Mouse (Mus musculus) large intestine, adult 2 months (tissue): ENCODE results near the gene Plxnb2. TPM values are rescaled to one million over a fixed set of nuclear protein-coding genes. Genes with fewer than 3 reads are reported as not detected.

ENCODE experiments used
- DNase-seq: peaks from one replicate; pipeline ENCODE4 v3.0.0-alpha.2; 2012; ENCODE audit warnings: low read depth, low spot score
- WGBS: fragments of 180-500 bp; shearing (Covaris S2); methylation state at CpG from one replicate; pipeline ENCODE4 v1.1.7; 2018; 5-methylcytosine and 5-hydroxymethylcytosine counted together
- polyA plus RNA-seq: library from polyadenylated mRNA; depleted of rRNA; stranded (reverse); fragments of >200 nt; gene quantifications from 2 replicates; pipeline ENCODE4 v1.2.3, GENCODE M21; 2012

The Plxnb2 gene
- polyA plus RNA-seq, 1 experiment: 310 TPM

DNA sequence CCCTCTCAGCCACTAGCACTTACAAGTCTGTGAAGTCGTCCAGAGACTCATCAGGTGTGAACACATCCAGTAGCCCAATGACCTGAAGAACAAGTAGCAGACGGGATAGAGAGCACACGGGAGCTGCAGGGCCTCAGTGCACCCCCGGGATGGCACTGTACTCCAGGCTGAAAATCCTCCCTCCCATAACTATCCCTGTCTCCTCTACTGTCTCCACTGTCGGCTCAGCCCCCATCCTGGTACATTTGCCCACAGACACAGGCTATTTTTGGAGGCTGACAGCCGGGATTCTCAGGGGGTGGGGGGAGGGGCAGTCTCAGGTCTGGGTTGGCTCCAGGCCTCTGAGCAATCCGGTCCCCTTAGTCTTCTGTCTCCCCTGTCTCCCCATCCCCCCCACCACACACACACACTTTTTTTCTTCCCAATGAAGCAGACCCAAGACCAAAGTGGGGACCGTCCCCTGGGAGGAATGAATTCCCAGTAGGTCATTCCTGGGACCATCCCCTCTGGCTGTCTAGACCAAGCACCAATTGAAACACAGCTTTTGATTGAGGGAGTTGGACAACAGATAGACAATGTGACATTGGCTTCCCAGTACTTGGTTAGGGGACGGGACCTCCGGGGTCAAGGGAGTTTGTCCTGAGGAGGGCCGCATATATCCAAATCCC lies 43.1 kb downstream of the Plxnb2 start:
- WGBS: 75% methylated on average over 11 of the region's 11 CpGs
- DNase-seq: no peak

DNA sequence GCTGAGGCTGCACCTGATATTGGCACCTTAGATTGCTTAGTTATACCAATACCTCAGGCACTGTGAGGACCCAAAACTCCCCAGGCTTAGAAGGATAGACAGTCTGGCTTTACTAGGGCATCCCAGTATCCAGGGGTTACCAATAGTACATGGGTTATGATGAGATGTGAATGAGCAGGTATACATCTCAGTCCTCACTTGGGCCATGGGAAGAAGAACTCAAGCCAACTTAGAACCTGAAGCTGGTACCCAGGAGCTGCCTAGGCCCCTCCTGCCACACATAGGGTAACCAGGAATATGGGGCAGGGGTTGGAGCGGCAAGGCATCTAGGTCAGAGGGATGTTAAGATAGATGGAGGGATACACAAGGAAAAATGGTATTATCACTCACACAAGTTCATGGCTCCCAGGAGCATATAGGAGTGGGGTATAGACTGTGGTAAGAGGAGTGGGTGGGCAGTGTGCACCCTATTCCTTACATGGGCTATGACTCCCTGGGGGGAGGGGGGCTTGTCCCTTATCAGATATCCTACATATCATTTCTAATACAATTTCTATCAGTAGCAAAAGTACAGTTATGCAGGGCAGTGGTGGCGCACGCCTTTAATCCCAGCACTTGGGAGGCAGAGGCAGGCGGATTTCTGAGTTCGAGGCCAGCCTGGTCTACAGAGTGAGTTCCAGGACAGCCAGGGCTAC lies 44.0 kb downstream of the Plxnb2 start:
- WGBS: 95% methylated on average over 5 of the region's 5 CpGs
- DNase-seq: no peak

DNA sequence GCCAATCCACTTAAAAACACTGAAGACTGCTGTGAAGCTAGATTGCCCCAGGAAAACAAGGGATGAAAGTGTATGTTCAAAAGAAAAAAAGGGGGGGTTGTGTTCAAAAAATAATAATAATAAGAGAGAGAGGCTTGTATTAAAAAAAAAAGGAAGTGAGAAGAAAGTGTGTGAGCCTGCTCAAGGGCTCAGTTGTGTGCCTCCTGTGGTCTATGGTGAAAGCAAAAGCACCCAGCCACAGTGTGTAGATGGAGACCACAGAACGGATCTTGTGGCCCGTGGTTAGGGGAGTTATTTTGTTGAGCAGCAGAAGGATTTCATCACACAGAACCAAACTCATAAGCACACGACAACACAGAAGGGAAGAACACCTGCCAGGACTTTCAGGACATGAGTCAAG lies 49.3 kb downstream of the Plxnb2 start:
- no peak for DNase-seq
- WGBS: 78% methylated on average over 3 of the region's 3 CpGs

DNA sequence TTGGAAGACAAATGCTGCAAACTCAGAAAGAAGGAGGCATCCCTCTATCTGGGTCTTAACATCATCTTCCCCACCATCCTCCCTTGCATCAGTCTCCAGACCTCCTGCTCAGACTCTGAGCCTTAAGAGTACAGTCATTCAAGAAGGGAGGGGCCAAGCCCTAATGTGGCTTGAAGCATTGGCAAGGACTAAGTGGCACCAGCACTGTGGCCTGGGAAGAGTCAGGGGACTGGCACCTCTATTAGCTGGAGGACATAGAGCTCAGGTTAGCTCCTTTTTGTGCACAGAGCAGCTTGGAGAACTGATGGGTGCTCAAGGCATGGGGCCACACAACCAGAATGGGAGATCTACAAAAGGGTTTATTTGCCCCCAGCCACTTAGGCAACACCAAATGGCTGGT lies 50.3 kb downstream of the Plxnb2 start:
- DNase-seq: no peak

DNA sequence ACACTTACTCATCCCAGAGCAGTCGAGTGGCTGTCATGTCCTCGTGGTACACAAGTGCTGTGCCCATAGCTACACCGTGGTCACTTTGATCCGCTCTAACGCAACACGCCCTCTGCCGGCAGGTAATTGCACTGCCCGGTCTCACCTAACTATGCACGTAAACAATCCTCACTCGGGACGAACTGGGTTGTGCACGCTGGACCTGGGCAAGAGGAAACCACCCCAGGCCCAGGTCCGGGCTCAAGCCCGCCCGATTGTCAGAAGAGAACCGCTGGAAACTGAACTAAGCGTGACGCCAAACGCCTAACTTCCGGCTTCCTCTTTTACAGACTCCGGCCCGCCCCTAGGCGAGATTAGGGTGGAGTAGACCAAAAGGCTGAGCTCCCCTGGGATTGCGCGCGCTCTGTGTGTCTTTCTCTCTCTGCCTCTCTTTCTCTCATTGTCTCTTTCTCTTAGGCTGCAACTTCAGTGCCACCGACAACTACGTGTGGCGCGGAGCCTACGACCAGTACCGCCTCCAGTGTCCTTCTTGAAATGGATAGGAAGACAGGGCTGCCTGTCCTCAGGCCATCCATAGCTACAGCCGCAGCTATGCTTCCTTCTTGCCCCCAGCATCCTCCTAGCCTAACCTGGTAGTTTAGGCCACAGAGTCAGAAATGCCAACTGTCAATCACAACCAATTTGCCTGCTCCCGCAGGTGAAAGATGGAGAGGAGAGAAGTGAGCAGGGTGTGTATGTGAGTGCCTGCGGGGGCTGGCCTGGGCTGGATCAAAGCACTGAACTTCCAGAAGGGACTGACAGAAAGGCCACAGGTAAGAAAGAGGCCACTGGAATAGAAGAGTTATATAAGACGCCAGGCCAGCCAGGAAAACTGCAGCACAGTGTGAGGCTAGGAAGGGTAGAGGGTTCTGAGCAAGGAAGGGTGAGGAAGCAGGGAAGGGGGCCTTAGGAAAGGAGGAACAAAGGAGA lies 51.9 kb downstream of the Plxnb2 start, which contains the start of gene Hdac10:
Hdac10 (minus strand) TSS at position 319 of the 969 bp plus-strand sequence.
- DNase-seq: peak; percentile 75
- WGBS: 4% methylated on average over 36 of the region's 36 CpGs

DNA sequence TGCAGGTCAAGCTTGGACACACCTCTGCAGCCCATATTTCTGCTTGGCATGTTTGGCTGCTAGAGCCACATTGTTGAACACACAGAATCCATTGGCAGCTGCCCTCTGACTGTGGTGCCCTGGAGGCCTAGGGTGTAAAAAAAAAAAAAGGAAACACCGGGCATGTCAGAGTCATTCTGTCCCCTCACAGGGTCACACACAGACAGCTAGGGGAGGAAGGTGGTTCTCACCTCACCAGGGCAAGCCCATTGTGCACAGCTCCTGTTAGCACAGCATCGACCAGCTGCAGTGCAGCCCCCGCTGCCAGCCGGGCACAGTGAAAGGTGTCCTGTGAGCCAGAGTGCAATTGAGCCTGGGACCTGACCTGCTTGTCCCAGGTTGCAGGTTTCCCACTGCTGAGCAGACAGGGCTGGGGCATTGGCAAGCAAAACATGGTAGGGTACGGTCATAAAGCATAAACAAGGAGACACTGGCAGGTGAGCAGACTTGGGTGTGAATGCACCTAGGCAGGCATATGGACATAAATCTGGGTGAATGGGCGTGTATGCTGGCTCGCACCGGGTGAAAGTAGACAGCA lies 53.1 kb downstream of the Plxnb2 start:
- no peak for DNase-seq
- WGBS: 29% methylated on average over 8 of the region's 8 CpGs

DNA sequence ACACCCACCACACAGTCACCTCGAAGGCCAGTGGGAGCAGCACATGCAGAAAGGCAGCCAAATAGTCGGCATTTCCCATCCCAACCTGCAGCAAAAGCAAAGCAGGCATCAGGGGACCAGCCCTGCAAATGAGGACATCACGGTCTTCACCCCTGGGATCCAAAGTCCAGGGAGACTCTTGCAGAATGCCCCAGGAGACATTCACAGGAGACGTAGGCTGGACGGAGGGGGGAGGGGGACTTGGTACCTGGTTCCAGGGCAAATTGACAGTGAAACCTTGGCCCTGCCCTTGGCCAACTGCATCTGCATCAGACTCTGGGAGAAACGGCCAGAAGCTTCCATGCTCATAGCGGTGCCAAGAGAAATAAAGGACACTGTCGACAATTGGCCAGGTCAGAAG lies 54.0 kb downstream of the Plxnb2 start:
- no peak for DNase-seq
- WGBS: 90% methylated on average over 8 of the region's 8 CpGs

DNA sequence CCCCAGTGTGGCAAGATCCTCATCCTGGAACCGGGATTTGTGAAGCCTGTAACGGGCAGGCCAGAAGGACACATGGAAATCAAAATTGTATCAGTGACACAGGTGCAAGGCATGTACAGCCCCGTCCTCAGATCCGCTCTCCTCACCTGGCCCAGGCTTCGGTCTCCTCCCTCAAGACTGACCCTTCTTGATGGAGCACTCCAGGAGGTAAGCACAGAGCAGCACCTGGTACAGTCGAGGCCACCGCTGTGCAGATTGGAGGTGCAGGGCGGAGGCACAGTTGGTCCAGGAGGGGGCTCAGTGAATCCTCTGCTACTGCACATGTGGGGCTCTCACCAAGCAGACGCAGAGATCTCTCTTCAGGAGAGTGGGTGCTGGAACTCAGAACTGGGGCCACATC lies 55.2 kb downstream of the Plxnb2 start:
- no peak for DNase-seq
- 94% methylated on average over 9 of the region's 9 CpGs for WGBS

DNA sequence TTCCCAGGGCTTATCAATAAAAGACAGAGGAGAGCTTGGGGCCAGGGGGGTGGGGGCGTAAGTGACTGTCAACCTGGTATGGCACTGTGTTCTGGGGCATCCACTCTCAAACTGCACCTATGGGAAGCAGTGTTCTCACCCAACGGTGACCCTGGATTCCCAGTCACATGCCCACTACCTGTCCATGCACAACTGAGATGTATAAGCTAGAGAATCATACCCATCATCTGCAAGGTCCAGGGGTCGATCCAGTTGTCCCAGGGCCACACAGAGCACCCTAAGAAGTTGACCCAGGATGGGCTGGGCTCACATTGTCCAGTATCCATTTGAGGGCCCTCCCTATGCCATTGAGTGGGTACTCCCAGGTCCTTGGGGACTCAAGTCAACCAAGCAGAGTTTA lies 56.3 kb downstream of the Plxnb2 start:
- WGBS: 90% methylated on average over 3 of the region's 3 CpGs
- no peak for DNase-seq

DNA sequence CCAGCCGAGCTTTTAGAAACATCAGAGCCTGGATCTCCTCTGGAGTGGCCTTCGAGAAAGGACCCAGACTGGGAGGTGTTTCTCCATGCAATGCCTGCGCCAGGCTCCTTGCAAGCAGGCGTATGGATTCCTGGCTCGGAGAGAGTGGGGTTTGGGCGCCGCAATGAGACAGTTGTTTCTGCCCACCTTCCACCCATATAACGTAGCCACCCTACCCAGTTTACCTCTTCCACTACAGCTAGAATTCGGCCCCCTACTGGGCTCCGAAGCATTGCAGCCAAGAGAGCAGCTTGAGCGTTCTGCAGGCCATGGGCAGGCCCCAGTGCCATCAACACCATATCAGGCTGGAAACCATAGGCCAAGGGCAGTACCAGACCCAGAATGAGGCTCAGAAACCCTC lies 57.0 kb downstream of the Plxnb2 start:
- 42% methylated on average over 11 of the region's 11 CpGs for WGBS
- no peak for DNase-seq

DNA sequence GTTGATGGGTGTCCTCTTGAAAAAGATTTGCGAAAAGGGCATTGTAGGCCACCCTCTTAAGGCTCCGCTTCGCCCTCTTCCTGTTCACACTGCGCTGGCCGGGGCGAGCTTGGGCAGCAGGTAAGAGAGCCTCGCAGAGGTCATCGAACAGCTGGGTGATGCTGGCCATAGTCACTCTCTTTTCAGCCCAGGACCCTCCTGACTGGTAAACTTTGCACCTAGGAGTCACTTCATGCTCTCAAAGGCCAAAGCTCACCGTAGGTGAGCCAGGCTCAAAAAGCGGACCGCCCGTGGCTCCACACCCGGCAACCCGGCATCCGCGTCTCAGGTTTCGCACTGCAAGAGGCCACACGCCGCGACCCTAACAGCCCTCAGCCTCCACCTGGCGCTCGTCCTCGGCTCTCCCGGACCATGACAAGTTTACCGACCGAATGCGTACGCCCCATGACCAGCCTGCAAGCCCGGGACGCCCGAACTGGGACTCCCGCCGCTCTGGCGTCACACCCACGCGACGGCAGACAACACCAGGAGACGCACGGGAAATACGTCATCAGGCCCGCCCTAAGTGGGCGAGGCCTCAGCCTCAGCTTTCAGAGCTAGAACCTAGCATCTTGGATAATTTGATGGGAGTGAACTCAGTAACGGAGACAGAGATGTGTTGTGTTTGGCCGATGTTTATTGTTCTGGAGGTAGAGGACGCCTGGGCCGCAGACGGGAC lies 57.8 kb downstream of the Plxnb2 start, which contains the start of gene Tubgcp6:
Tubgcp6 (minus strand) TSS at position 464 of the 718 bp plus-strand sequence.
- under 1% methylated on average over 47 of the region's 47 CpGs for WGBS

DNA sequence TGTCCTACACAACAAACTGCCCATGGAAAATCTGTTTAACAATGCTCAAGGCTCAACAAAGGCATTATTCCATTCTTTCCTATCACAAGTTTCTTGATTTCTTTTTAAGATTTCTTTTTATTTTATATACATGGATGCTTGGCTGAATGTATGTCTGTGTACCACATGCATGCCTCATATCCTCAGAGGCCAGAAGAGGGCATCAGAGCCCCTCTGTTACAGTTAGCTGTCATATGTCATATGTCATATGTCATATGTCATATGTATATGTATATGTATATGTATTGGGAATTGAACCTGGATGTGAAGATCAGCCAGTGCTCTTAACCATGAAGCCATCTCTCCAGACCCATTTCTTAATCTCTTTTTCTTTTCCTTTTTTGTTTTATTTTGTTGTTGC lies 62.6 kb downstream of the Plxnb2 start:
- no peak for DNase-seq

More for the DNA sequence above, 57.8 kb downstream of the Plxnb2 start, which contains the start of gene Tubgcp6:
- peak; percentile 84 for DNase-seq

DNA sequence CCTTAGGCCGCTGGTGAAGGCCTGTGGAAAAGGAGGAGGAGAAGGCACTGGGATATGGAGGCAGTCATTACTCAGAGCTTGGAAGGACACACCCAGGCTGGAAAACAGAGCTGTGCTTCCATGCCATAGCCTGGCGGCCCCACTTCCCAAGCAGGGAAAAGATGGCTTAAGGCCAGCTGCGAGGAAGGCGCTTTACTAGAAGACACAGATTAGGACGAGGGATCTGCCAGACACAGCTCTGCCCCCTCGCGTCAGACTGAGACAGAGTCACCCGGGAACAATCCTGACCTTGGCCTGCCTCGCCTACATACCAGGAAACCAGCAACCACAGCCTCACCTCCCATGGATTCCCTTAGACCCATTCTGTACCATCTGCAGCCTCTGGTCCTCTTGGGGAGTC lies 70.4 kb downstream of the Plxnb2 start:
- no peak for DNase-seq
- 52% methylated on average over 9 of the region's 9 CpGs for WGBS

DNA sequence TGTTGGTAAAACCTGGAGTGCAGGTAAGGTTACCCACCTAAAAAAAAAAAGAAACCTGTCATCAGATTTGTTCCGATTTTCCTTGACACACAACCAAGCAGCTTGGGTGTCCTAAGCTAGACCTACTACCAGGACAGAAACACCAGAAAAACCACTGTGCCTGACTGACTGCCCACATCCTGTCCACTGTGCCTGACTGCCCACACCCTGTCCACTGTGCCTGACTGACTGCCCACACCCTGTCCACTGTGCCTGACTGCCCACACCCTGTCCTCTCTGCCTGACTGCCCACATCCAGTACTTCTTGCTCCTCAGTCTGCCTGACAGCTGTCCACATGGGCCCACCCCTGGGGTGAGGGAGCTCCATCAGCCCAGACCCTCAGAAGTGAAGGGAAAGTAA lies 73.6 kb downstream of the Plxnb2 start:
- DNase-seq: no peak
- WGBS: 95% methylated on average over 1 of the region's 1 CpGs

DNA sequence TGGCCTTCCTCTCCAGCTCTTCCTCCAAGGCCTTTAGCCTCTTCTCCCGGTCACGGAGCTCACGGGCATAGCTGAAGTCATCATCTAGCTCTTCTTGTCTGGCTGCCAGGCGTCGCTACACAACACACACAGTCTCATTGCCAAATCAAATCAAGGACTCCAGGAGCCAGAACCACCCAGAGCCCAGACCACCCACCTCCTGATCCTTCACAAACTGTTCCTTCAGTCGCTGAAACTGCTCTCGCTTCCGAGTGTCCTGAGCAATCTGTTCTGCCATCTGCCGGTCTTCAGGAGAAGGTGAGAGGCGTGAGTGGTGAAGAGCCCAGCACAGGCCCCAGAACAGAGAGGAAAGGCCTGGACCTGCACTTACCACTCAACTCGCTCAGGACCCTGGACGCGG lies 74.5 kb downstream of the Plxnb2 start:
- DNase-seq: no peak
- 89% methylated on average over 13 of the region's 13 CpGs for WGBS
